8 mouse cellular contexts compared by ENCODE assay signal in genomic region chr8:121950749-121951655, GRCm38 (mm10). TPM values are rescaled to one million over a fixed set of nuclear protein-coding genes. Genes with fewer than 3 reads are reported as not detected.
A peak's percentile ranks its signal among the peaks of the same experiment; 100 is the strongest.
DNase-seq lines count a peak whose midpoint lies in the region; ATAC-seq and TF ChIP-seq lines count a peak whose summit lies in the region.

No protein-coding gene starts in this region.

- peak; percentile 50; the same call in 1 of the 2 replicates for TF ChIP-seq POLR2A in bone marrow, adult 2 months (IDR thresholded peaks at IDR 0.05; ENCODE audit: borderline replicate concordance, control insufficient read depth, low read depth, low read length)

- no peak for TF ChIP-seq EP300 in liver, postnatal 0 days (IDR thresholded peaks at IDR 0.05; ENCODE audit: low read depth)

- H3K27me3 ChIP-seq in erythroblast, embryonic 14.5 days (ENCODE audit: control insufficient read depth) = no peaks in the 10 kb centered on the region
- no peaks in the 10 kb centered on the region for H3K27me3 ChIP-seq in heart, embryonic 15.5 days
- H3K27me3 ChIP-seq in liver, postnatal 0 days (ENCODE audit: insufficient read depth, low read length) = no peaks in the 10 kb centered on the region
- no peaks in the 10 kb centered on the region for H3K27me3 ChIP-seq in neural tube, embryonic 15.5 days (replicated peaks)

- WGBS in bone marrow, adult 2 months = under 1% methylated on average over 97 of the region's 97 CpGs
- WGBS in heart, embryonic 15.5 days = under 1% methylated on average over 79 of the region's 97 CpGs
- under 1% methylated on average over 61 of the region's 97 CpGs for whole genome bisulfite sequencing in liver, postnatal 0 days (ENCODE audit: insufficient replicate concordance)
- under 1% methylated on average over 89 of the region's 97 CpGs for WGBS in neural tube, embryonic 15.5 days

- H3K4me2 ChIP-seq in heart, embryonic 15.5 days = peak overlapping the region; percentile 85
- H3K4me2 ChIP-seq in liver, postnatal 0 days (ENCODE audit: low read depth, low read length) = peak overlapping the region; percentile 82
- H3K4me2 ChIP-seq in neural tube, embryonic 15.5 days = peak overlapping the region; percentile 82

- ATAC-seq in heart, embryonic 15.5 days (replicated peaks; ENCODE audit: insufficient number of reproducible peaks, insufficient read depth, low FRiP score, low read depth) = peak; percentile 13
- peak; percentile 12 for ATAC-seq in liver, postnatal 0 days
- peak; percentile 33 for ATAC-seq in neural tube, embryonic 15.5 days (ENCODE audit: low FRiP score)

- DNase-seq in CD4-positive, CD25-positive, alpha-beta regulatory T cell, adult 2 months (ENCODE audit: low read depth, low spot score) = peak; percentile 73
- DNase-seq in kidney, postnatal 14 days = peak; percentile 77
- DNase-seq in liver, postnatal 0 days = peak; percentile 77
- DNase-seq in thymus, postnatal 36 days = peak; percentile 67 to 76

- peak overlapping the region; percentile 99 for H3K9ac ChIP-seq in heart, embryonic 15.5 days
- peak overlapping the region; percentile 93 for H3K9ac ChIP-seq in liver, postnatal 0 days (replicated peaks)
- peak overlapping the region; percentile 97 for H3K9ac ChIP-seq in neural tube, embryonic 15.5 days (replicated peaks)

- H3K9me3 ChIP-seq in erythroblast, embryonic 14.5 days (ENCODE audit: control insufficient read depth, low read length) = no peaks in the 10 kb centered on the region
- no peaks in the 10 kb centered on the region for H3K9me3 ChIP-seq in heart, embryonic 15.5 days (replicated peaks)
- no peaks in the 10 kb centered on the region for H3K9me3 ChIP-seq in liver, postnatal 0 days (ENCODE audit: low read length)
- H3K9me3 ChIP-seq in neural tube, embryonic 15.5 days (replicated peaks) = no peaks in the 10 kb centered on the region

- TF ChIP-seq CTCF in bone marrow, adult 2 months (IDR thresholded peaks at IDR 0.05; ENCODE audit: control insufficient read depth, insufficient read depth, low read length) = no peak; the same call in 1 of the 2 replicates
- TF ChIP-seq CTCF in liver, postnatal 0 days (IDR thresholded peaks at IDR 0.05; ENCODE audit: low read depth) = peak; percentile 45

- peak overlapping the region; percentile 89 for H3K4me3 ChIP-seq in bone marrow, adult 2 months (replicated peaks; ENCODE audit: control insufficient read depth, low read depth, low read length)
- peak overlapping the region; percentile 89 for H3K4me3 ChIP-seq in erythroblast, embryonic 14.5 days (replicated peaks)
- peak overlapping the region; percentile 81 for H3K4me3 ChIP-seq in heart, embryonic 15.5 days
- peak overlapping the region; percentile 76 for H3K4me3 ChIP-seq in liver, postnatal 0 days (ENCODE audit: low read depth, low read length)
- peak overlapping the region; percentile 84 for H3K4me3 ChIP-seq in neural tube, embryonic 15.5 days (replicated peaks)

- peak overlapping the region; percentile 94 for H3K27ac ChIP-seq in bone marrow, adult 2 months (ENCODE audit: control insufficient read depth, insufficient read depth, low read depth, low read length, poor library complexity)
- peak overlapping the region; percentile 98 for H3K27ac ChIP-seq in heart, embryonic 15.5 days
- H3K27ac ChIP-seq in liver, postnatal 0 days (ENCODE audit: low read depth) = peak overlapping the region; percentile 98
- H3K27ac ChIP-seq in neural tube, embryonic 15.5 days (replicated peaks) = peak overlapping the region; percentile 97

- H3K4me1 ChIP-seq in bone marrow, adult 2 months (ENCODE audit: control insufficient read depth, insufficient read depth, low read length) = peaks cover 7% of the 10 kb centered on the region; the same call in 1 of the 2 replicates
- peaks cover 89% of the 10 kb centered on the region for H3K4me1 ChIP-seq in erythroblast, embryonic 14.5 days (ENCODE audit: control insufficient read depth)
- peaks cover 53% of the 10 kb centered on the region for H3K4me1 ChIP-seq in heart, embryonic 15.5 days (replicated peaks)
- peaks cover 55% of the 10 kb centered on the region for H3K4me1 ChIP-seq in liver, postnatal 0 days (ENCODE audit: insufficient read depth)
- peaks cover 54% of the 10 kb centered on the region for H3K4me1 ChIP-seq in neural tube, embryonic 15.5 days

- peaks cover 40% of the 10 kb centered on the region for H3K36me3 ChIP-seq in erythroblast, embryonic 14.5 days (ENCODE audit: control insufficient read depth)
- H3K36me3 ChIP-seq in heart, embryonic 15.5 days = peaks cover 6% of the 10 kb centered on the region; the same call in 1 of the 2 replicates
- peaks cover 10% of the 10 kb centered on the region for H3K36me3 ChIP-seq in liver, postnatal 0 days (replicated peaks; ENCODE audit: insufficient read depth, low read length)
- no peaks in the 10 kb centered on the region; the same call in 1 of the 2 replicates for H3K36me3 ChIP-seq in neural tube, embryonic 15.5 days

RNA-seq across cellular contexts. Expression of gene Banp, which starts 1.5 kb away (rescaled TPM):
- polyA plus RNA-seq in bone marrow, adult 2 months (2011; ENCODE audit: insufficient read depth, insufficient read length, low replicate concordance, missing spikeins) = 13.3 and 30.1 TPM in 2 replicates
- polyA plus RNA-seq in erythroblast, embryonic 14.5 days (2012) = 8.0 and 8.8 TPM in 2 replicates
- 25.3 and 29.2 TPM in 2 replicates for polyA plus RNA-seq in heart, embryonic 15.5 days (2015; fragmentation: Nextera tagmentation; extraction: Ambion mirVana)
- polyA plus RNA-seq in liver, postnatal 0 days (2015; fragmentation: Nextera tagmentation; extraction: Ambion mirVana) = 7.6 and 7.9 TPM in 2 replicates
- 51.1 and 52.8 TPM in 2 replicates for polyA plus RNA-seq in neural tube, embryonic 15.5 days (2015; fragmentation: Nextera tagmentation; extraction: Ambion mirVana)

RNA-seq across cellular contexts. Expression of gene Car5a, which starts 6.3 kb away (rescaled TPM):
- 9.4 and 19.9 TPM in 2 replicates for polyA plus RNA-seq in bone marrow, adult 2 months (2011; ENCODE audit: insufficient read depth, insufficient read length, low replicate concordance, missing spikeins)
- 0.03 and 0.08 TPM in 2 replicates for polyA plus RNA-seq in erythroblast, embryonic 14.5 days (2012)
- not detected in 2 replicates for polyA plus RNA-seq in heart, embryonic 15.5 days (2015; fragmentation: Nextera tagmentation; extraction: Ambion mirVana)
- polyA plus RNA-seq in liver, postnatal 0 days (2015; fragmentation: Nextera tagmentation; extraction: Ambion mirVana) = 5.9 and 9.6 TPM in 2 replicates
- polyA plus RNA-seq in neural tube, embryonic 15.5 days (2015; fragmentation: Nextera tagmentation; extraction: Ambion mirVana) = 0.46 and 0.50 TPM in 2 replicates

RNA-seq across cellular contexts. Expression of gene Slc7a5, which starts 43.5 kb away (rescaled TPM):
- 66.4 and 81.9 TPM in 2 replicates for polyA plus RNA-seq in bone marrow, adult 2 months (2011; ENCODE audit: insufficient read depth, insufficient read length, low replicate concordance, missing spikeins)
- 12.4 and 35.9 TPM in 2 replicates for polyA plus RNA-seq in erythroblast, embryonic 14.5 days (2012)
- polyA plus RNA-seq in heart, embryonic 15.5 days (2015; fragmentation: Nextera tagmentation; extraction: Ambion mirVana) = 12.0 and 17.4 TPM in 2 replicates
- polyA plus RNA-seq in liver, postnatal 0 days (2015; fragmentation: Nextera tagmentation; extraction: Ambion mirVana) = 10.5 and 10.8 TPM in 2 replicates
- 39.6 and 41.1 TPM in 2 replicates for polyA plus RNA-seq in neural tube, embryonic 15.5 days (2015; fragmentation: Nextera tagmentation; extraction: Ambion mirVana)

Comparison
In these comparisons a context has a peak if more than half of its experiments do, and no peak if none do; other contexts are left out.
1. Peak in every context shown above with its lines: DNase-seq, ATAC-seq, H3K4me3 ChIP-seq and H3K27ac ChIP-seq.